Mouse (Mus musculus): ENCODE measurements at regions not wholly inside any gene's neighbourhood (a gene's known extent, or its start where the extent isn't known, plus 50 kb on each side); places are given as distances from the start of the nearest gene placed in this dataset.

DNA sequence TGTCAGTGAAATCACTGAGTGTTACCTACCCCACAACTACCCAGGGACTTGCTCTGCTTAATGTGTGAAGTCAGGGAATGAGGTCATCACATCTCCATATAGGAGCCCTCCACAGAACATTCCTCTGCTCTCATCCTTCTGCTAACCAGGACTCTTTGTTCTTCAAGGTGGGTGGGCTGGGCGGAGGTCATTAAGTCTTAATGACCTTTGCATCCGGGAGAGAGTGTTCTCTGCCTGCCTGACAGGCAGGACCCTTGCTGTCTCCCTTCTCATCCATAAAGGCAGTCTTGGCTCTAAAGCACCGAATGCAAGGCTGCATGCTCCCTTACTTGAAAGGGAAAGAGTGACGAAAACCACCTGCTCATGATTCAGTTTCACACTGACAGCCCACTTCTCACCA, 1051.4 kb downstream of the Slc22a22 start:
- no peak for DNase-seq

DNA sequence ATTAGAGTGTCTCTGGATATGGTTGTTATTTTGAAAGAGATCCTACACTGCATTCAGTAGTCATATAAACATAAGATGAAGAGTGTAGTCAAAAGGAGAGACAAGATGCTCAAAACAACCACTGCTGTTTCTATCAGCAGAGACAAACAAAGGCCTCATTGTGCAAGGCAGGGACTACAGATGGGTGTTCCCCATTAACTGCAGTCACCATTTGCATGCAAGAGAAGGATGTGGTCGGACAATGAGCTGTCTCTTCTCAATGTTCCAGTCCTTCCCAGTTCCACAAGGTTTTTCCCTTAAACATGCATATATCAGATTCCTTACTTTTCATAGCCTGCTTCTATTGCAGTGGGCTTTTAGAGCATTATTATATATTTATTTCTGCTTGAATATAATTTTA, 1056.7 kb downstream of the Slc22a22 start:
- DNase-seq, result no peak

DNA sequence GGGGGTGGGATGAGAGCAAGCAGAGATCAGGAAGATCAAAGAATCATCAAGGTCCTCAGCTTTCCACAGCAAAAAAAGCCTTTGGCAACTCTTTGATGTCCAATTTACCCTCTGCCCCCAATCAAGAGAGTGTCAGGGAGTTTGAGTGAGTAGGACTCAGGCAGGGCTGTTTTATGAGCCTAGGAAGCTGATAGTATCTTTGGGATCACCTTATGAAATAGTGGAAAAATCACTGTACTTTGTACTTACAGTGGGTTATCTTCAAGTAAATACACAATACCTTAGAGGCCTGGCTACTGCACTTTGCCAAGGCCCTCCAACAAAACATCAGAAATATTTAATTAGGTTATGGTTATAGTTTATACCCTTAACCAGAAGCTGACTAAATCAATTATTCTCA, 1085.4 kb downstream of the Slc22a22 start:
- DNase-seq, result no peak

DNA sequence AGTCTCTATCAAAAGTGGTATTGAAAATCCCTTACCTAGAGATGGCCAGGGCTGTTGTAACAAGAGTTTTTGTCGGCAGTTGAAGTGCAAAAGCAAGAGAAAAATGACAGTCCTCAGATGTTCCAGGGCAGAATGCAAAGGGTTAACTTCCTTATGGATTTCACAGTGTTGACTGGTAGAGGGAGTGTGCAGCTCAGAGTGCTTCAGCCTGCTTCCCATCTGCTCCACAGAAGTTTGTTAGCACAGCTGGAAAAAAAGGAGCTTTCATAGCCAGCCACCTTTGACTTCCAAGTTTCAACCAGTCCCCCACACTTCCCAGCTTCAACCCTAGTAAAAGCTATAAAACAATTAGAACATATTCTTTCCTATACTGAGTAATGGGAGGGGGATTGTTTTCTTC, 1098.9 kb downstream of the Slc22a22 start:
- no peak for DNase-seq

DNA sequence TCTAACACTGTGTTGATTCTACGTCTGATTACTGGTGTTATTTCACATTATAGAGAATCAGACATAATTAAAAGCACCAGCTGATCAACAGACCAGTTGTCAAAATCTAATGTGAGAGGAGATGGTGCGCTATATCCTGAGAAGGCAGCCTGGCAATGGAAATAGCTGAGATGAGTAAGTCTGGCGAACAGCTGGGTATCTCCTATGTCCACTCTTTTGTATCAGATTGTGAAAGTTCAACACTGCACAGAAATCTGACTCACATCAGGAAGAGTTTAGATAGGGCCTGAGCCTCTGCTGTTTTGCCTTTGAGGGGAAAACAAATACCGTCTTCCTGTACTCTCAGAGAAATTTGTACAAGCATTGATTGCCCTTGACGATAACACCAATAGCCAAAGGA, 1126.5 kb downstream of the Slc22a22 start:
- no peak for DNase-seq

DNA sequence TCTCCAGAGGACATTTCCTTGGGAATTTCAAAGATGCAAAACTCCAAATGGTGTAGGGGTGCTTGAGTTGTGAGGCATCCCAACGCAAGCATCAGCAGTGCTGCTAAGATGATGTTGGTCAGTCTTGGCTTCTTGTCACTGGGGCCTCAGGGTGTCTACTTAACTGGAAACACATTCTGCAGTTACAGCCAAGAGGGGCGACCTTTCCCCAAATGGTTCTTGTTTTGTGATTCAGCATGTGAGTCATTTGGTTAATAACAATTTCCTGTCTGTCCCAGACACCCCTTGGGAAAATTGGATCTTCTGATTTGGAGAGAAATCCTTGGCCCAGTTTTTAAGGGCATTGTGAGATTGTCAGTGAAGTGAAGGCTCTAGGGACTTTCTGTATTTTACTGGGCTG, 1131.3 kb downstream of the Slc22a22 start:
- DNase-seq, result peak in 1 of 2 experiments; percentile 5

DNA sequence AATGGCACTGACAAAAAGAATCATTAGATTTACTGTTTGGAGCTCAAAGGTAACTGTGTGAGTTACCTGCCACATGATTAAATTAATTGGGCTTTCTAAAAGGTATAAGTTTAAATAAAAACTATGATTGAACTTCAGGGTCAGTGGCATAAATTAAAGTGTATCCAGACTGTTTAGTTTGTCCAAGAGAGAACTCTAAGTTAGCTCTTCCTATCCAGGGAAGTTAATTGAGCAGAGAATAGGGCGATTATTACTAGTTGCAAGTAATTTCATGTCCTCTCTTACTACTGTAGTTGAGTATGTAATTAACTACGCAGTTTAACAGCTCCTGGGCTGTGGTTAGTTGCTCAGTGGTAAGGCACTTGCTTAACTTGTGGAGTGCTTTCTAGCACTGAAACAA, 1132.5 kb downstream of the Slc22a22 start:
- no peak for DNase-seq

DNA sequence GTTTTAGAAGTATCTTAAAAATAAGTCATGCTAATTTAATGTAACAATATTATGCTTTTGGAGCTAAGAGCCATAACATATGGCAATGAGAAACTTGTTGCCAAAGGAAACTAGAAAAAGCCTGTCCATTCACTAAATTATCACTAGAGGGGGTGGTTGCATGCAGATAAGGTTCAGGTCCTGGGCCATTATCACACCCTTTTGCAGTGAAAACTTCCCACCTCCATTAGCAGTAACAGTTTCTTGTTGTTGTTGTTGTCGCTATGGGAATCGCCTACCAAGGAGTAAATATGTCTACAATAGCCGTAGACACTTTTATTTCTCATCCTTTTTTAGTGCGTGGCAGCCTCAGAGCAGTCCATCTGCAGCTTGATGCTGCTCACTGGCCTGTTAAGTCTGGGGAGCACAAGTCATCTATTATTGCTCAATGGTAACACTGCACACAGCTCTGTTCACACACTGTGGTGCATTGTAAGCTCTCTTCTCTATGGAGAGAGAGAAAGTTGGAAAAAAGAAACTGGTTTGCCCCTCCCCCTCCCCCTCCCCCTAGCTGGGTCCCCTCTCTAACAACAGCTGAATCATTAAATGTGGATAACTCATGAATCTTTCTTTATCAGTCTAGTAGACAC, 1133.0 kb downstream of the Slc22a22 start:
- DNase-seq, result peak; percentile 14 to 40

DNA sequence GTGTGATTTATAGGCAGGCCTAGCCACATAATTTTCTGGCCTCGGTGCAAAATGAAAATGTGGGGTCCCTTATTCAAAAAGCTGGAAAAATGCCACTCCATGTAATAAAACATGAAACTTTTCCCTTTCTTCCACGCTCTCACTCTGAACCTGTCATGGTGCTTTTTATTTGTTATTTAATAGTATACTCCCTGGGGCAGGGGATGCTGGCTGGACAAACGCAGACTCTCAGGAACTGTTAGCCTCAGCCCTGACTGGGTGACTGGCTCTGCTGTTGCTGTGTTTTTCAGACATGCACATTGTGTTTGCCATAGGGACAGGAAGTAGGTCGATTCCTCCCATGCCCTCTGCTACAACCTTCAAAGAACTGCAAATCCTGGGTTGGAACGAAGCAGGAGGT, 1139.5 kb downstream of the Slc22a22 start:
- peak in 1 of 2 experiments; percentile 10 for DNase-seq

DNA sequence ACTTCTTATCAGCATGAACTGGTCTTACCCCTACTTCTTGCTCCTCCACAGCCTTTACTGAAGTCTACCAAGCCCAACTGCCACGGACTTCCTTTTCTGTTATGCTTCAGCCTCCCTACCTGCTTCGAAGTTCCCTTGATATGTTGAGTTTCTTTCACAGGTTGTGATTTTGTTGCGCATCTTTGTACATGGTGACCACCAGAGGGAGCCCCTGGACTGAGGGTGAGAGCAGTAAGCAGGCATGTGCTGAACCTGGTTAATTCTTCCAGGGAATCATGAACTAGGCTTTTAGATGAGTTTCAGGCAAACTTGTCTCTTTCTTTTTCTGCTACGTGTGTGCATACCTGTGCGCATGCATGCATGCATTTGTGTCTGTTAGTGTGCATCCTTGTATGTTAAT, 1141.0 kb downstream of the Slc22a22 start:
- peak; percentile 91 to 93 for DNase-seq

DNA sequence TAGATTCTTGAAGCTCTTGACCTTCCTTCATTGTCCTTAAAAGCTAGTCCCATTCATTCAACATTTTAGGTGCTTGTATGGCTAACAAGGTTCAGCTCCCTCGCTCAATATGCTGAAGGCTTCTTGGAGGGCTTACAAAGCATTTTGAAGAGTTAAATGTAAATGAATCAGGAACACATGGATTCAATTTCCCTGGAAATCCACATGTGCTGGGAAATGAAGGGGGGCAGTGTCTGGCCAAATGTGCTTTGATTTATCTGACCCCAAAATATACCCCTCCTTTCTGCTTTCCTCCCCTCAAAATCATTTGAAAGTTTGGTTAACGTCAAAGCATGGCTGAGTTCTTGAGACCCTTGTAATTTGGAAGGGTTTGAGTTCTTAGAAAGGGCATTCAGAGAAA, 1142.4 kb downstream of the Slc22a22 start:
- no peak for DNase-seq

DNA sequence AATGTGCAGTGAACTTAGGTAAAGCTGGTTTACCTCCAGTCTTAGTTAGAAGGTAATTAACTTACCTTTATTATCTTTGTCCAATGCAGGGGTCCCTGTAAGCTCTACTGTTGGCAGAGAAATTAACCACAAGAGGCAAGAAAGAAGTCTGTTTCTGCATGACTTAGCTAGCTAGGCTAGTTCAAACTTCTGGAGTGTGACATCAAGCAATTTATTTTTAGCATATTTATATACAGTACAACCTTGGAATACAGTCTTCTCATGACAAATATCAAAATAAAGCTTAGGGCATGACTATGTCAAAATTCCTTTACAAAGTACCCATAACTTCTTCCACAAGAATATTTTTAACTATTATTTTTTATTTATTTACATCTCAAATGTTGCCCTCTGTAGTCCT, 1156.9 kb downstream of the Slc22a22 start:
- DNase-seq, result no peak

DNA sequence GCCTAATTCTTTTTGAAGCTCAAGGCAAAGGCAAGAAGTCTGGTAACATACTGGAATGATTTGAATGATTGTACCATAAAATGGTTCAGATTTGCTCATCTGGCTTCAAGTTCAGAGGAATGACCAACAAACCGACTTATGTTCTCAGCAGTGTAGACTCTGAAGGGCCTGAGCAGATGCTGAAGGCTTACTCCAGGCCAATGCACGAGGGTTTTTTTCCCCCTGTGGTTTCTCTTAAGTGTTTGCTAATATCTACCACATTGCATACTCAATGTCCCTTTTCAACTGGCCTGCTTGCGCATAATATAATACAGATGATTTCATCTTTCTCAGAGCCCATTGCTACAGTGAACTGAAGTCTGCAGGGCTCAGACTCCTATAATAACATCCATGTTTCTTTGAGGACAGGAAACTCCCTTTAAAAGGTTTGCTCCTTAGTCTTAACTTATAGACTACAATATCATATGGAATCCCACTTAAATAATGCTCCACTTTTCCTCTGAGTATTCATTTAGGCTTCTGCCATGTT, 1182.5 kb downstream of the Slc22a22 start:
- DNase-seq, result no peak

DNA sequence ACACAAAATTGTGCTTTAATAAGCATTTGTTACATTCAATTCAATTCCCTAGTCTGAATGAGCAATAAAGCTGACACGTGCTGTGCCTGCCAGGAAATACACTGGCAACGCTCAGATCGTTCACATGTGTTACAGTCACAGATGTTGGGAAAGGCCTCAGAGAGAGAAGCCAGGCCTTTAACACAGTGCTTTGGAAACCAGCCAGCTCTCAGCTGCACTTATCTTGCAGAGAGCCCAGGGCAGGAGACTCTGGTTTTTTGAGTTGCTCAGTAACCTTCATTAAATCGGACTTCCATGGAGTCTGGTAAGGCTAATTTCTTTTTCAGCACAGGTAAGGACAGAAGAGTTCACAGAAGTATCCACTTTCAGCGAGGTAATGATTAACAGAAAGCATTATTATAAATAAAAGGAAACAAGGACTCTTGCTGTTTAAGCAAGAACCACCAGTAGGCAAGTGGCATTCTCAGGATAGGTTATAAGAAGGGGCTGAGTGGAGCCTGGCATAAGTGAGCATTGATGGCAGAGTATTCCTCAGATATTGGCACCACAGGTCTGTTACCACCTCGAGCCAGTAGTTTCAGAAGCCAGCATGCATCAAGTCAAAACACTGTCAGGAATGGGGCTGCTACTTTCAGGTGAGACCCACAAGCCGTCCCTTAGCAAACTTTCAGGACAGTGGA, 1198.7 kb downstream of the Slc22a22 start:
- peak; percentile 83 to 86 for DNase-seq

DNA sequence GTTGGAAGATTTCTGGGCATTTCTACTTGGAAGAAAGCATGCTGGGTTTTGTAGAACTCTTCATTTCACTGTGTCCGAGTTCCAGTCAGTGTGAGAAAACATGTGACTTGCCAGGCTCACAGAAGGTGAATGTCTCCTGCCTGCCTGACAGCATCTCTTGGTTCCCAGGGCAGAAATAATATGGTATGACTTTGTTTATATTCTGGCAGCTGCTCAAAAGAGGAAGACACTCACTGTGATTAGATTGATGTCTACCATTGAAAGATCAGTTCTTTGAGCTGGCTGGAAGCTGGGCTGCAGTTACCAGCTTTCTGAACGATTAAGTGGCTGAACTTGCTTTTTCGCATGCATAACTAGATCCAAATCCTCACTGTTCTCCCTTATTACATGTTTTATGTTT, 1199.4 kb downstream of the Slc22a22 start:
- DNase-seq, result peak; percentile 34 to 50

DNA sequence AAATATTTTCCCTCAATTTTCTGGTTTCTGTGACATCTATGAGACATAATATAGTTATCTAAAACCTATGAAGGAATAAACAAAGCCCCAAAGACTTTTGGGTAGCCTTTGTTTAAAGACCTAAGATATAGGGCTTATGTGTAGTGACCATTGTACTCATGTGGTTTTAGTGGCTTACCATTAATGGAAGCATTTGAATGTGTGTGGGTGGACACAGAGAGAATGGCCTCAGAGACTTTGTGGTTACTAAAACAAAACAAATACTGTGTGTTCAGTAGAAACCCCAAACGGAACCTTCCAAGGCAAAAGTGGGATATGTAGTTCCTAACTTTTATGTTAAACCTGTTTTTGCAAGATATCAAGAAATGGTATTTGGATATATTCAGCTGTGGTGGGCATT, 1228.7 kb downstream of the Slc22a22 start:
- no peak for DNase-seq

DNA sequence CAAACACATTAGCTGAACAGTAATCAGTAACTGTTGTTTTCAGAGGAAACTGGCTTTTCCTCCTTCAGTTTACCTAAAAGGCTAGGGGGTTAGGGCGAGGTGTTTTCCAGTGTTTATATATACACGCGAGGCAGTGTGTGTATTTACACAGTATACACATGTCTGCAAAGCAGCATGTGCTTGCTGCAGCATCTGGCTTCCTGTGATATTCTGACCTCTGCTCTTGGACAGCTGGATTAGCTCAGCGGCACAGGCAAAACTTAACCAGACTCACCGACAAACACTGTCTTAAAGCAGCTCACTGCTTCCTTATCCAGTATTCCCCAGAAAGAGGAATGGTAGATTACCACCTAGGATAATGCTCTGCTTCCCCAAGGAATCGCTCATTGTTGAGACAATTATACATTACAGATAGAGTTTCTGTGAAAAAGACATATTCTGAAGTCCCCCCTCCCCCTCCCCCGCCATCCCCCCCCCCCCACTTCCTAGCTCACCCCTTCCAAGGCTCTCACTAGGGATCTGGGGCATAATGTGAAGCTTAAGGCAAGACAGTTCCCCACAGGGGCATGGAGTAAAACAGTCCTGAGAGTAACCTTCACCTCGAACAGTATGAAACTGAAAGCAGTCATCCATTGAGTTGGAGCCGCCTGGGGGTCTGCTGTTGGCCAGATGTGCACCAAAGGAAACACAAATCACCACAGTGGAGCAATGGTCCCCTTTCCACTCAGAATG, 1233.3 kb downstream of the Slc22a22 start:
- no peak for DNase-seq

DNA sequence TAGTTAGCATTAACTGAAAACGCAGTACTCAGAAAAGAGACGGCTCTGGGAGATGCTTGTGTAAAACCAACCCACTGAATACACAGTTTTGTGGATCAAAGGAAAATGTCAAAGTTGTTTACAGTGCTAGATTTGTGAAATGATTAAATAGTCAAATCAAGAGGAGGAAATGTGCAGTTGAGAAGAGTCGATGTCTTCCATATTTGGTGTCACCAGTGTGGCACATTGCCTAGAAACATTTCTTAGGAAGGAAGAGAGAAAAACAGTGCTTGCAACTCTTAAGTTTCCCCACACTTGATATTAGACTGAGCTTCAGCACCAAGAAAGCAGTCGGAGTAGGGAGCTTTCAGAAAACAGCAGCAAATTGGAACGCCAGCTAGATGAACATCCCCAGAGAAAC, 1274.9 kb downstream of the Slc22a22 start:
- no peak for DNase-seq

DNA sequence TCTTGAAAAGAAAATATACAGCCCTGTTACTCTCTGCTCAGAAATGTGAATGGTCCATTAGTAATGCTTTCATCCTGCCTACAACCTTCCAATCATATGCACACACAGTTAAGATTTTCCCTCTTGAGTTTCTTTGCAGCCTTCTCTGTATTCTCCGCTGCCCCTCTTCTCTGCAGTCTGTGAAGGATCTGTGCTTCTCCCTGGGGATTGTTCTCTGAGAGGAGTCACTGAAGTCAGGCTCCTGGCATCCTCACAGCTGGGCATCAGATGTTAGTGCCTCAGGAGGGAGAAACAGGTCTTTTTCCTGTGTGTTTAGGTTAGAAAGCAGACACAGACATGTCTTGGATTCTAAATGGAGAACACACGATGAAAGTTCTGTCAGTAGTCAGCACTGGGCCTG, 1278.1 kb downstream of the Slc22a22 start:
- no peak for DNase-seq

DNA sequence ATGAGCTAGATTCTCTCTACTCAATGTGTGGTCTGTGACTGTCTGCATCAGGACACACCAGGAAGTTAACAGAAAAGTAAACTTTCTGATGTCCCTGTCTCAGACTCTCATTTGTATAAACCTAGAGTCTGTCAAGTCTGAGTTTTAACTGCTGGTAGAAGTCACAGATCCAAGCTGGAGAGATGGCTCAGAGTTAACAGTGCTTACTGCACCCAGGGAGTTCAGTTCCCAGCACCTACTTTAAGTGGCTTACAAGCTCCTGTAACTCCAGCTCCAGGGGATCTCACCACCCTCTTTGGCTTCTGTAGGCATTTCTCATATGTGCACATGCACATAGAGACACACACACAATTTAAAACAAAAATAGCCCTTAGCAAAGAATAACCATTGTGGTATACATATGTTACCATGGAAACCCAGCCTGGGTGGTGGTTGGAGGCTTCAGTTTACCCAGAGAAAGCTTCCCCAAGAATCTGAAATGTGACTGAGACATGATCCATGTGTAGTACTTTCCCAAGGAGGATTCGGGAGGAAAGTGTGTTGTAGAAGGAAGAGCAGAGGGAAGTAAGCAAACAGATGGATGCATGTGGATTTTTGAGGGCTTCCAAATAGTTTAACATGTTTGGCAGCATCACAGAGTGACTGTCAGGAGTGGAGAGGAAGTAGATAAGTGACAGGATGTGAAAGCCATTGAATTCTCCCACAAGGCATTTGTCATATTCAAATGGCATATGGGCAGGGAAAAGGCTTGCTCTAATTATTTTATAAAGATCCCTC, 1279.8 kb downstream of the Slc22a22 start:
- peak in 1 of 2 experiments; percentile 1 for DNase-seq

DNA sequence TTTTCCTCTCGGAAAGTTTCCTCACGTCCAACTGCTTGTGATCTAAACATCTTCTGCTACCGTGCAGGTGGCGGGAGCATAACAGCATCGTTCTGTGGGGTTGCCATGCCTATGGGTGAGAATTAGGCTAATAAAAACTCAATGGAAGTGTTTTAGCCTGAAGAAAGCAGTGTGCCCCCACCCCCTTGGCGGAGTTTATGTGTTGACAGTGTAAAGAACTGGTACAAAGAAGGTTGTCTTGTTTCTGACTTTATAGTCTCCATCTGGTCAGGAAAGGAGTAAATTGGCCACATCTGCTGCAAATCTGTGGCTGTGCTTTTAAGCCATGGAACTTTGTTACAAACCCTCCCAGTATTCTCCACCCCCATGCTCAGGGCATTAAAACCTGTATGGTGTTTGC, 1311.2 kb downstream of the Slc22a22 start:
- DNase-seq, result no peak

DNA sequence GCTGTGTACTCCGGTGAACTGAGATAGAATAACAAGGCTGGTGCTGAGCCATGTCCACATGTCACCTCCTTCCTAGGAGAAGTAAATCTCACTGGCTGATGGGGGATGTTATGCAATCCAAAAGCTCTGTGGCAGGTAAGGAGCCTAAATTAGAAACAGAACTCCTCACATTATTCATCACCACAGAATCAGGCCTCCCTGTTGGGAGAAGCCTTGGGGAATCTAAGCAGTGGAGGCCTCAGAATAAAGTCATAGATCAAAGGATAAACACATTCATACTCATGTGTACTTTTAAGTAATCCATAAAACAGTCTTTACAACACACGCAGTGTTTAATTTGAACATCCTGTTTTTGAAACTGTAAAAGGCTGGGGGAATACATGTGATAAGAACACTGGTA, 1318.7 kb downstream of the Slc22a22 start:
- no peak for DNase-seq

DNA sequence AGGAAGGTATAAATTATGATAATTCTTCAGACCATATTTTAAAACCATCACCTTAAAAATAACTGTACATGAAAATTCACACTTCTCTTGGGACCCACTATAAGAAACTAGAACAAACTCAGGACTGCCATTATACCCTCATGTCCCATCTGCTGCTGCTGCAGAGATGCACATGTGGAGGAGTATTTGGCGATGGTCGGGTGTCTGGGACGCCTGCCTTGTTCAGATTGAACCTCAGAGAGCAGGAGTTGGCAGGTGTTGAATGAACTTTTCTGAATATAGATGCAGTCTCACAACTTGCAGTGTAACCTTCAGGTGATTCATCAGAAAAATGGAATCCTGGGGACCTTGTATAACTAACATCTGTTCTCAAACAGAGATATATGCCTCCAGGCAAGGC, 1338.0 kb downstream of the Slc22a22 start:
- DNase-seq, result no peak
